Mouse (Mus musculus) lung, embryonic 14.5 days (tissue): ENCODE results near the gene Mctp1. TPM values are rescaled to one million over a fixed set of nuclear protein-coding genes. Genes with fewer than 3 reads are reported as not detected.

Experiments used
- ATAC-seq: fragments of 200-750 bp; cut with Nextera tagmentation; 2 replicates; pipeline ENCODE4 v1.8.0; 2017; ENCODE audit warnings: mild to moderate bottlenecking, moderate TSS enrichment, moderate library complexity; ENCODE audit not compliant: insufficient read depth
- DNase-seq: peaks from one replicate; pipeline ENCODE4 v3.0.0-alpha.2; 2015
- H3K27ac ChIP-seq: fragments of 300-500 bp; sonication (generic); 2 replicates; pipeline ENCODE4 v1.5.1; 2014; ENCODE audit warnings: low read depth, mild to moderate bottlenecking, moderate library complexity
- H3K27me3 ChIP-seq: fragments of 300-500 bp; sonication (generic); 2 replicates; pipeline ENCODE4 v1.6.1; 2014; ENCODE audit warnings: low read length, control low read depth; ENCODE audit not compliant: insufficient read depth
- H3K36me3 ChIP-seq: fragments of 300-500 bp; sonication (generic); 2 replicates; pipeline ENCODE4 v1.6.1; 2014; ENCODE audit warnings: control low read depth; ENCODE audit not compliant: insufficient read depth
- H3K4me1 ChIP-seq: fragments of 300-500 bp; sonication (generic); 2 replicates; pipeline ENCODE4 v1.6.1; 2014; ENCODE audit warnings: antibody characterized with exemption, control low read depth; ENCODE audit not compliant: insufficient read depth
- H3K4me2 ChIP-seq: fragments of 300-500 bp; sonication (generic); 2 replicates; pipeline ENCODE4 v1.6.1; 2014; ENCODE audit warnings: mild to moderate bottlenecking
- H3K4me3 ChIP-seq: fragments of 300-500 bp; sonication (generic); 2 replicates; pipeline ENCODE4 v1.5.1; 2014; ENCODE audit warnings: low read depth, low read length
- H3K9ac ChIP-seq: fragments of 300-500 bp; sonication (generic); 2 replicates; pipeline ENCODE4 v1.6.1; 2014
- H3K9me3 ChIP-seq: fragments of 300-500 bp; sonication (generic); 2 replicates; pipeline ENCODE4 v1.6.1; 2016; ENCODE audit warnings: low read depth, low read length, control low read depth
- CTCF ChIP-seq: IDR thresholded peaks from 2 replicates; pipeline ENCODE4 v1.5.1; 2016; ENCODE audit warnings: antibody characterized with exemption, low read depth
- WGBS: fragments of 180-500 bp; shearing (Covaris S2); extraction: QIAGEN DNeasy Blood & Tissue Kit; methylation state at CpG from one replicate; pipeline ENCODE4 v1.1.7; 2014; 5-methylcytosine and 5-hydroxymethylcytosine counted together
- polyA plus RNA-seq: library from polyadenylated mRNA; unstranded; fragments of >200 nt; fragmentation: Nextera tagmentation; extraction: Ambion mirVana; gene quantifications from 2 replicates; pipeline ENCODE4 v1.2.1, GENCODE M21; 2014

The Mctp1 gene
- polyA plus RNA-seq, 1 experiment from 2014 or later: 0.82 TPM

DNA sequence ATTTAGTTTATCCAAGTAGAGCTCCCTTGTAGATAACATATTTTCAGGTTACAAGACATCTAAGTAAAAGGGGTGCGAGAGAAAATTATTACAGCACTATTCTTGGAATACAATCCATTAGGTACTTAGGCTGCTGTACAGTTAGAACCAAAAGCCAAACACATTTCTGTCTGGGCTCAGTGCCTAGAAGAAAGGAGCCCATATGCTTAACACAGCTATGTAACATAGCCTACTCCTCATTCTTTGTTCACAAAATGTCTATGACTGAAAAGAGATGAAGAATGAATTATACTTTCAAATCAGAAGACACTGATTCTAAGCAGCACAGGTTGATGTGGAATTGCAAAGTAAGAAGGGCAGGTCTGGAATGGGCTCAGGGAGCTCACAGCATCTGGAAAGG is 664.1 kb downstream of the Mctp1 start:
- no peak overlapping the region for H3K9ac ChIP-seq
- H3K27me3 ChIP-seq: no peaks in the 10 kb centered on the region
- no peak overlapping the region for H3K4me3 ChIP-seq
- peak overlapping the region; percentile 3; the same call in 1 of the 2 replicates for H3K27ac ChIP-seq
- H3K4me2 ChIP-seq: no peak overlapping the region
- DNase-seq (peak; percentile 50), ATAC-seq (no peak)
- no peaks in the 10 kb centered on the region for H3K4me1 ChIP-seq
- 80% methylated on average over 1 of the region's 1 CpGs for WGBS
- TF ChIP-seq CTCF: no peak
- no peaks in the 10 kb centered on the region for H3K9me3 ChIP-seq
- H3K36me3 ChIP-seq: no peaks in the 10 kb centered on the region

DNA sequence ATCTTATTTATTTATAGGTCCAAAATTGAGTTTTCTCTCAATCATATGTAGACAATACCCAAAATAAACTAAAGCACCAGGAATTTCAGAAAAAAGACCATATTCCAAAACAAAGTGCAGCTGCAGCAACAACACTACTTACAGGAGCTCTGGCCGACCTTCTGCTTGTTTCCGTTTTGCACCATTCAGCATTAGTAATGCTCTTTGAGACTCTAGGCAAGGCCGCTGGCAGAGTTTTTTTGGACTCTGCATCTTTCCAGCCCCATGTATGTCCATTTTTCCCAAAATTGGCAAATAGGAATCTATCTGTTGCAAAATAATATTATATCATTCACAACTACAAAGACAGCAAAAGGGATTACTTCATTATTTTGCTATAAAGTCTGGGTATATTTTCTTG is 665.4 kb downstream of the Mctp1 start:
- Histone ChIP-seq H3K27ac (no peak overlapping the region), H3K4me1 (no peaks in the 10 kb centered on the region), H3K4me2 (no peak overlapping the region), H3K4me3 (no peak overlapping the region), H3K36me3 (no peaks in the 10 kb centered on the region), H3K9me3 (no peaks in the 10 kb centered on the region), H3K27me3 (no peaks in the 10 kb centered on the region), H3K9ac (no peak overlapping the region)
- DNase-seq (peak; percentile 5), ATAC-seq (no peak)
- no peak for TF ChIP-seq CTCF
- WGBS: 67% methylated on average over 3 of the region's 3 CpGs

DNA sequence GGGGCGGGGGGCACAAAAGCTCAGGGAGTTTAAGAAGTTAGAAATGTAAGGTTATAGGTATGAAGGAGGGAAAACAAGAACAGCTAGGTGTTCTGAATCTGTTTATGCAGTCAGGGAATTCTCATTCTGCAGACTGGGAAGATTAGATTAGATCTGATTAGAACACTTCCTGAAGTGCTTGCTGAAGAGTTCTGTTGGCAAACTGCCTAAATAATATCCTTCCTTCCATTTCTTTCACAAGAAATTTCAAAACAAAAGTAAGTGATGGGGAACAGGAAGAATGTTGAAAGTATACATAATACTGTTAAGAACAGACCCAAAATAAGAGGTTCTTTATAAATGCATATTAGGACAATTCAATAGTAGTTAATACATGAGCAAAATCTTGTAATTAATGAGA is 678.9 kb downstream of the Mctp1 start:
- TF ChIP-seq CTCF: no peak
- DNase-seq (peak; percentile 59), ATAC-seq (no peak)
- Histone ChIP-seq H3K27me3 (no peaks in the 10 kb centered on the region), H3K36me3 (no peaks in the 10 kb centered on the region), H3K4me1 (no peaks in the 10 kb centered on the region), H3K9ac (no peak overlapping the region), H3K4me2 (no peak overlapping the region), H3K9me3 (no peaks in the 10 kb centered on the region), H3K4me3 (no peak overlapping the region), H3K27ac (no peak overlapping the region)
- 87% methylated on average over 1 of the region's 1 CpGs for WGBS

DNA sequence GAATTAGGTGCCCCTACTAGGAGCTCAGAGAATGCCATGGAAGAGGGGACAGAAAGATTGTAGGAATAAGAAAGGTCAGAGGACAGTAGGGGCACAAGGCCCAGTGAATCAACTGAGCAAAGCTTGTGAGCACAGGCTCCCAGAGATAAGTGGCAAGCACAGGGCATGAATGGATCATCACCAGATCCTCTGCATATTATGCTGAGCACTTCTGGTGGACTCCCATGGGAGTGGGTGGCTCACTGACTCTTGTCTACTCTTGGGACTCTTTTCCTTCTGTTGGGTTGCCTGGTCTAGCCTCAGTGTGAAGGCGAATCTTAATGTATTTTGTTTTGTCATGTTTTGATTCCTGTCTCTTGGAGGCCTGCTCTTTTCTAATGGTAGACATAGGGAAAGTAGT is 684.5 kb downstream of the Mctp1 start:
- ATAC-seq: no peak
- H3K9ac ChIP-seq: no peak overlapping the region
- H3K4me1 ChIP-seq: no peaks in the 10 kb centered on the region

DNA sequence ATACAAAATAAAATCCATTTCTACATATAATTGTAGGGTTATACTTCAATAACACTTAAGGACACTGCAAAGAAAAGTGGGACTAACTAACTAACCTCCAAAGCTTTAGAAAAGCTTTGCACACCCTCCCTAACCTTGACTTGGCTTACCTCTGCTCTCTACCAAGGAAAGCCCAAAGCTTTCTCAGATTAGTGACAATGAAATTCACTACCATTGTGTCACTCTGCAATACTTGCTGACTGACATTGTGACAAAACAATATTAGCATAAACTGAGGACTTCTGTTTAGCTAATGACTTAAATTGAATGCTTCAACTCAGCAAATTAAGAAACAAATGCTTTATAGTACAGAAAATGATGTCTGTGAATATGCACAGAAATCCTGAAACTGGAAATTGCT is 687.7 kb downstream of the Mctp1 start:
- no peak overlapping the region for H3K4me3 ChIP-seq
- TF ChIP-seq CTCF: no peak
- no peaks in the 10 kb centered on the region for H3K4me1 ChIP-seq
- ATAC-seq (no peak), DNase-seq (no peak)
- H3K27ac ChIP-seq: no peak overlapping the region
- no peak overlapping the region for H3K9ac ChIP-seq
- H3K36me3 ChIP-seq: peaks cover 3% of the 10 kb centered on the region; the same call in 1 of the 2 replicates
- H3K9me3 ChIP-seq: no peaks in the 10 kb centered on the region
- no peak overlapping the region for H3K4me2 ChIP-seq
- no peaks in the 10 kb centered on the region for H3K27me3 ChIP-seq

More for the DNA sequence above, 684.5 kb downstream of the Mctp1 start:
- Histone ChIP-seq H3K9me3 (no peaks in the 10 kb centered on the region), H3K4me3 (no peak overlapping the region), H3K27ac (no peak overlapping the region), H3K4me2 (no peak overlapping the region), H3K27me3 (no peaks in the 10 kb centered on the region), H3K36me3 (no peaks in the 10 kb centered on the region)
- TF ChIP-seq CTCF: no peak
- 100% methylated on average over 1 of the region's 1 CpGs for WGBS
- DNase-seq: no peak

Other genes with a start within 250 kb of the Mctp1 start
- gene Fam81b, start 79.5 kb upstream of the Mctp1 start, polyA plus RNA-seq: not detected in 2 replicates